9 mouse cellular contexts compared by ENCODE assay signal in genomic region chr17:46132058-46132718, GRCm38 (mm10). TPM values are rescaled to one million over a fixed set of nuclear protein-coding genes. Genes with fewer than 3 reads are reported as not detected.
DNase-seq lines count a peak whose midpoint lies in the region; ATAC-seq and TF ChIP-seq lines count a peak whose summit lies in the region.
"Had no signal": no experiment of that assay in that cellular context is flagged by ENCODE, and none has a peak within 500 bp of the region (broad histone marks: within the 10 kb centered on the region; RNA-seq: fewer than 3 reads in every experiment).

No protein-coding gene starts in this region.

- WGBS in forebrain, embryonic 13.5 days, result 16% methylated on average over 12 of the region's 12 CpGs
- 19% methylated on average over 12 of the region's 12 CpGs for WGBS in lung, postnatal 0 days
- WGBS in olfactory bulb, adult 2 months, result 20% methylated on average over 12 of the region's 12 CpGs

- H3K36me3 ChIP-seq in ES-E14 (ENCODE audit: control insufficient read depth, insufficient read depth, low read length, poor library complexity, severe bottlenecking), result peaks cover 17% of the 10 kb centered on the region
- H3K36me3 ChIP-seq in forebrain, embryonic 13.5 days (ENCODE audit: poor library complexity, severe bottlenecking), result peaks cover 40% of the 10 kb centered on the region
- H3K36me3 ChIP-seq in lung, postnatal 0 days (ENCODE audit: insufficient read depth, low read length), result peaks cover 16% of the 10 kb centered on the region

- in situ Hi-C loops in ES-E14 (cut with MboI; ENCODE audit: low sequenced_read_pairs in 2 of 2, unreplicated experiment in 2 of 2), result no loop called here

- no peak for TF ChIP-seq POLR2A in olfactory bulb, adult 2 months (IDR thresholded peaks at IDR 0.05; ENCODE audit: insufficient read depth, low read depth, low read length)

- H3K4me3 ChIP-seq in ES-E14 (ENCODE audit: insufficient read depth in 1 of 2, low read depth in 1 of 2, low read length in 2 of 2, poor library complexity in 1 of 2, severe bottlenecking in 1 of 2), result no peak overlapping the region
- H3K4me3 ChIP-seq in forebrain, embryonic 13.5 days, result no peak overlapping the region
- H3K4me3 ChIP-seq in lung, postnatal 0 days (ENCODE audit: low read depth, low read length), result no peak overlapping the region
- no peak overlapping the region for H3K4me3 ChIP-seq in olfactory bulb, adult 2 months (ENCODE audit: insufficient read depth, low read depth, low read length)
- H3K4me3 ChIP-seq: stomach, embryonic 15.5 days had no signal

- no peaks in the 10 kb centered on the region for H3K9me3 ChIP-seq in ES-E14 (ENCODE audit: control insufficient read depth, insufficient read depth, low read depth, low read length)
- no peaks in the 10 kb centered on the region for H3K9me3 ChIP-seq in forebrain, embryonic 13.5 days (replicated peaks)
- no peaks in the 10 kb centered on the region for H3K9me3 ChIP-seq in lung, postnatal 0 days (ENCODE audit: low read length)
- H3K9me3 ChIP-seq: stomach, embryonic 15.5 days had no signal

- peak; percentile 48; the same call in 1 of the 2 replicates for ATAC-seq in forebrain, embryonic 13.5 days
- ATAC-seq in lung, postnatal 0 days, result peak; percentile 35

- peaks cover 0 to 8% of the 10 kb centered on the region in 2 experiments; a peak in 1 of 4 replicates for H3K4me1 ChIP-seq in ES-E14 (ENCODE audit: control insufficient read depth in 2 of 2, insufficient read depth in 2 of 2, low read length in 2 of 2, poor library complexity in 1 of 2)
- no peaks in the 10 kb centered on the region for H3K4me1 ChIP-seq in forebrain, embryonic 13.5 days
- H3K4me1 ChIP-seq in lung, postnatal 0 days (ENCODE audit: insufficient read depth, low read depth, low read length), result no peaks in the 10 kb centered on the region
- H3K4me1 ChIP-seq in olfactory bulb, adult 2 months (ENCODE audit: control insufficient read depth, insufficient read depth, low read length), result no peaks in the 10 kb centered on the region
- H3K4me1 ChIP-seq: stomach, embryonic 15.5 days had no signal

- no peak overlapping the region for H3K4me2 ChIP-seq in forebrain, embryonic 13.5 days
- H3K4me2 ChIP-seq in lung, postnatal 0 days (replicated peaks; ENCODE audit: low read depth, low read length), result no peak overlapping the region
- H3K4me2 ChIP-seq: stomach, embryonic 15.5 days had no signal

- H3K27me3 ChIP-seq in forebrain, embryonic 13.5 days, result no peaks in the 10 kb centered on the region
- no peaks in the 10 kb centered on the region for H3K27me3 ChIP-seq in lung, postnatal 0 days (replicated peaks; ENCODE audit: insufficient read depth, low read length)
- H3K27me3 ChIP-seq: stomach, embryonic 15.5 days had no signal

- TF ChIP-seq EP300 in lung, postnatal 0 days (IDR thresholded peaks at IDR 0.05), result no peak

- peak; percentile 51 for DNase-seq in ES-E14 (ENCODE audit: low read depth, low spot score)
- peak; percentile 47 for DNase-seq in c-Kit-positive CD71-positive TER-119-positive erythroid progenitor cells, embryonic 14.5 days (ENCODE audit: low spot score)
- DNase-seq in heart, postnatal 4 days, result peak; percentile 91
- DNase-seq in layer of hippocampus, adult 18-20 months (ENCODE audit: low spot score in 2 of 2), result peak; percentile 32 to 75
- peak; percentile 65 for DNase-seq in lung, postnatal 0 days (ENCODE audit: low spot score)
- peak; percentile 68 to 76 for DNase-seq in thymus, postnatal 36 days

- H3K9ac ChIP-seq in ES-E14 (ENCODE audit: insufficient read depth, low read depth, low read length, poor library complexity, severe bottlenecking), result no peak overlapping the region
- H3K9ac ChIP-seq in forebrain, embryonic 13.5 days, result no peak overlapping the region
- no peak overlapping the region for H3K9ac ChIP-seq in lung, postnatal 0 days (replicated peaks; ENCODE audit: low read depth)
- H3K9ac ChIP-seq: stomach, embryonic 15.5 days had no signal

- no peak overlapping the region for H3K27ac ChIP-seq in ES-E14 (ENCODE audit: insufficient read depth, low read depth, low read length, poor library complexity, severe bottlenecking)
- H3K27ac ChIP-seq in forebrain, embryonic 13.5 days, result no peak overlapping the region
- H3K27ac ChIP-seq in lung, postnatal 0 days (ENCODE audit: low read length), result no peak overlapping the region
- H3K27ac ChIP-seq in olfactory bulb, adult 2 months (ENCODE audit: insufficient read depth, low read depth, low read length), result no peak overlapping the region
- H3K27ac ChIP-seq: stomach, embryonic 15.5 days had no signal

- TF ChIP-seq CTCF in lung, postnatal 0 days (IDR thresholded peaks at IDR 0.05), result peak; percentile 94
- TF ChIP-seq CTCF in olfactory bulb, adult 2 months (IDR thresholded peaks at IDR 0.05; ENCODE audit: insufficient read depth, low read depth, low read length), result peak; percentile 82

TF ChIP-seq in ES-E14, 5 proteins besides CTCF, POLR2A, EP300 and RAD21:
- TF ChIP-seq ZNF384 (IDR thresholded peaks at IDR 0.05; ENCODE audit: low read depth, low read length) (no peak), ZC3H11A (IDR thresholded peaks at IDR 0.05; ENCODE audit: borderline replicate concordance, low read depth, low read length) (peak; percentile 62; the same call in 1 of the 2 replicates), HCFC1 (IDR thresholded peaks at IDR 0.05; ENCODE audit: borderline replicate concordance, insufficient read depth, low read length) (no peak), CHD2 (IDR thresholded peaks at IDR 0.05; ENCODE audit: low read depth, low read length) (no peak), MAFK (IDR thresholded peaks at IDR 0.05; ENCODE audit: insufficient read depth, low read depth, low read length) (no peak)

RNA-seq across cellular contexts. Expression of gene Rsph9, which starts 11.8 kb away (rescaled TPM):
- total RNA-seq in ES-E14 (2012; rRNA removed), result 0.85 and 2.9 TPM in 2 replicates
- polyA plus RNA-seq in forebrain, embryonic 13.5 days (2015; fragmentation: Nextera tagmentation; extraction: Ambion mirVana), result 22.1 and 26.1 TPM in 2 replicates
- total RNA-seq in heart, postnatal 4 days (2021), result 1 to 10 TPM; 1.5 to 2.8 TPM
- total RNA-seq in layer of hippocampus, adult 18-20 months (2021), result 10 to 100 TPM; 26.2 to 28.5 TPM
- polyA plus RNA-seq in lung, postnatal 0 days (2015; fragmentation: Nextera tagmentation; extraction: Ambion mirVana), result 31.7 and 32.4 TPM in 2 replicates
- not detected in 2 replicates for polyA plus RNA-seq in olfactory bulb, adult 2 months (2012; ENCODE audit: insufficient read depth, insufficient read length, low replicate concordance, missing spikeins)

RNA-seq across cellular contexts. Expression of gene Mad2l1bp, which starts 21.2 kb away (rescaled TPM):
- total RNA-seq in ES-E14 (2012; rRNA removed), result 7.1 and 8.2 TPM in 2 replicates
- polyA plus RNA-seq in forebrain, embryonic 13.5 days (2015; fragmentation: Nextera tagmentation; extraction: Ambion mirVana), result 30.9 and 31.9 TPM in 2 replicates
- total RNA-seq in heart, postnatal 4 days (2021), result 10 to 100 TPM; 16.2 to 17.5 TPM
- total RNA-seq in layer of hippocampus, adult 18-20 months (2021), result 10 to 100 TPM; 10.5 to 11.2 TPM
- 43.5 and 44.6 TPM in 2 replicates for polyA plus RNA-seq in lung, postnatal 0 days (2015; fragmentation: Nextera tagmentation; extraction: Ambion mirVana)
- polyA plus RNA-seq in olfactory bulb, adult 2 months (2012; ENCODE audit: insufficient read depth, insufficient read length, low replicate concordance, missing spikeins), result not detected in 2 replicates

RNA-seq across cellular contexts. Expression of gene Mrps18a, which starts 21.4 kb away (rescaled TPM):
- total RNA-seq in ES-E14 (2012; rRNA removed), result 90.0 and 90.6 TPM in 2 replicates
- polyA plus RNA-seq in forebrain, embryonic 13.5 days (2015; fragmentation: Nextera tagmentation; extraction: Ambion mirVana), result 136 and 137 TPM in 2 replicates
- 100 to 1,000 TPM; 106 to 110 TPM for total RNA-seq in heart, postnatal 4 days (2021)
- total RNA-seq in layer of hippocampus, adult 18-20 months (2021), result 10 to 100 TPM; 86.4 to 93.2 TPM
- polyA plus RNA-seq in lung, postnatal 0 days (2015; fragmentation: Nextera tagmentation; extraction: Ambion mirVana), result 96.4 and 103 TPM in 2 replicates
- not detected in 2 replicates for polyA plus RNA-seq in olfactory bulb, adult 2 months (2012; ENCODE audit: insufficient read depth, insufficient read length, low replicate concordance, missing spikeins)

RNA-seq across cellular contexts. Expression of gene Gtpbp2, which starts 28.6 kb away (rescaled TPM):
- 33.4 and 65.4 TPM in 2 replicates for total RNA-seq in ES-E14 (2012; rRNA removed)
- 38.3 and 43.1 TPM in 2 replicates for polyA plus RNA-seq in forebrain, embryonic 13.5 days (2015; fragmentation: Nextera tagmentation; extraction: Ambion mirVana)
- 10 to 100 TPM; 78.1 to 84.9 TPM for total RNA-seq in heart, postnatal 4 days (2021)
- total RNA-seq in layer of hippocampus, adult 18-20 months (2021), result 100 to 1,000 TPM; 104 to 110 TPM
- 38.8 and 39.5 TPM in 2 replicates for polyA plus RNA-seq in lung, postnatal 0 days (2015; fragmentation: Nextera tagmentation; extraction: Ambion mirVana)
- polyA plus RNA-seq in olfactory bulb, adult 2 months (2012; ENCODE audit: insufficient read depth, insufficient read length, low replicate concordance, missing spikeins), result not detected in 2 replicates
